Mouse (Mus musculus) spleen, postnatal 14 days (tissue): ENCODE data around the gene Afap1.

ENCODE experiments used
- DNase-seq, 2 experiments: peaks; one replicate each; pipeline ENCODE4 v3.0.0; 2021 to 2022; ENCODE audit warnings: low spot score in 2 of 2

Gene Afap1

DNA sequence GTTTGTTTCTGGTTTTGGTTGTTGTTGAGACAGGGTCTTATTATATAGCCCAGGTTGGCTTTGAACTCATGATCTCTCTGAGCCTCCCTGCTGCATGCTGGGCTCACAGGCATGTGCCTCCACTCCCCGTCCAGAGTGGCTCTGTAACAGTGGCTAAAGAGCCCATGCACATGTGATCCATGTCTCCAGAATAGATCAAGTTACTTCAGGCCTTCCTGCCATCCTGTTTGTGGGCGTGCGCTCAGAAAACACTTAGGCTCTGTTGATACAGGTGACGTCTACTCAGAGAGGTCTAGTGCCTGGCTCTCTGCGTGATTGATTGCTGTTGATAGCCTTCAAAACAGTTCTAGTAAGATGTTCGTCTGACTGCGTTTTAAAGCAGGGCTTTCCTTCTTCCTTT lies 79.6 kb downstream of the Afap1 start:
- DNase-seq, result no peak

DNA sequence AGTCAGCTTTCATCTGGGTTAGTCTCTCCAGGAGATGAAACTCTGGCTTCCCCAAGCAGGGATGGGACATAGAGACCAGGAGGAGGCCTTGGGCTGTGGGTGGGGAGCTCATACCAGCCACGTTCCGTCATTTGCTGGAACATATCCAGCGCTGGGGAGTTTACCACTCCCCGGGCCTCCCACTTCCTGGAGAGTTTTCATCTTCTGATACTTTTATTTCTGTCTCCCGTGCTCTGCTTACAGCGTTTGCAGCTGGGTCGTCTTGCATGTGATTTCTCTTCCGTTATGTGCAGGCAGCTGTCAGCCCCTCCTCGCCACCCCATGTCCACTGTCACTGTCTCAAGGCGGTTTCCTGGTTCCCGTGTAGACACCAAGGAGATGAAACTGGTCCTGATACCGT lies 80.7 kb downstream of the Afap1 start:
- DNase-seq, result no peak

DNA sequence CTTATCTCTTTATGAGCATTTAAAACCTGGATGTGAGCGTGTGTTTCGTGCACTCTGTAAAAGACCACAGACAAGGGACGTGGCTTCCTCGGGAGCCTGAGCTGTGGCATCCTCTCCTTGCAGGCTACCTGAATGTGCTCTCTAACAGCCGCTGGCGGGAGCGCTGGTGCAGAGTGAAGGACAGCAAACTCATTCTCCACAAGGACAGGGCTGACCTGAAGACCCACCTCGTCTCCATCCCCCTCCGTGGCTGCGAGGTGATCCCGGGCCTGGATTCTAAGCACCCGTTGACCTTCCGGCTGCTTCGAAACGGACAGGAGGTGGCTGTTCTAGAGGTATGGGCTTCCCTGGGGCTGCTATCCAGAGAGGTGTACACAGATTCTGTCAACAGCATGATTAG lies 81.1 kb downstream of the Afap1 start:
- no peak for DNase-seq

DNA sequence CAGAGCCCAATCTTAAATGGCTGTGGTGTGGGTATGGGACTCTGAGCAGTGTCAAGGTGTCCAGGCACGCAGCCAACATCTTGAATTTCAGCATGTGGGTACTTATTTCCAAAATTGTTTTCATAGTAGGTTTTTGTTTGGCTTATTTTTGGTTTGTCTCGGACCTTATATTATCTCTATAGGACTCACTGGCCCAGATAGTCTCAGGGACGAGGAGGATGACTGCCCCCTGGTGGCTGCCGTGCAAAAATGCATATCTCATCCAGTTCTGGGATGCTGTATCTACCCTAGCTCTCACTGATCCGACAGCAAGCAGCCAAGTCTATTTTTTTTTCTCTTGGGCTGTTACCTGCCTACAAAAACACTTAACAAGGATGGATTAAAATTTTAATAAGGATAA lies 82.6 kb downstream of the Afap1 start:
- DNase-seq, result peak; percentile 30 to 55

DNA sequence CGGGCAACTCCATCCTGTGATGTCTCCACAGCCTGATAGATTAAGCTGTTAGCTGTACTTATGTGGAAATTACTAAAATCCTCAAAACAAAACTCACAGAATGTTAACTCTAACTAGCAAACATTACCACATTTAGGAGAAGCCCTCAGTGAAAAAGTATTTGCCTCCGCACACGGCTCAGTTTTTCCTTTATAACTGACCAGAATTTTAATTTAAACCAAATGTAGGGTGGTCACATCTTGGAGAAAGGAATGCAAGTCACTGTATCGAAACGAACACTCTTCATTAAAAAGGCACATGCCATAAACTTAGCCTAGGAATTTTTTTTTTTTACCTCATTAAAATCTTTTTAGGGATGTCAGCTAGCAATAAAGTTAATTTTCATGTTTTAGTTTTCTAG lies 87.4 kb downstream of the Afap1 start:
- no peak for DNase-seq

DNA sequence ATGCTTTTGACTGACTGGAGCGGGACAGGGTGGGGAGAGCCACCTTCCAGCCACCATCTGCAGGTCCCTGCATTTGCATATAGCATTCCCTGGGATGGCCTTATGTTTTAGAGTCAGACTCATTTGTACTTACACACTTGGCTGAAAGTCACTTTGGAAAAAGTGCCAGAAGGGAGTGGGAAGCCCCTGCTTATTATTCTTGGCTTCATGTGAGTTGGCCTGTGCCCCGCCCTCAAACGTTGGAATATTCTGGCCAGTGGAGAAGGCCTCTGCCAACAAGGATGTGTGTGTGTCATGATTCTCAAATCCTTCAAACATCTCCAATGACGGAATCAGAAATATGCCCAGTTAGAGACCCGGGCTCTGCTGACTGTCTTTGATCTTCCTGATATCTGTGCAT lies 88.2 kb downstream of the Afap1 start:
- no peak for DNase-seq

DNA sequence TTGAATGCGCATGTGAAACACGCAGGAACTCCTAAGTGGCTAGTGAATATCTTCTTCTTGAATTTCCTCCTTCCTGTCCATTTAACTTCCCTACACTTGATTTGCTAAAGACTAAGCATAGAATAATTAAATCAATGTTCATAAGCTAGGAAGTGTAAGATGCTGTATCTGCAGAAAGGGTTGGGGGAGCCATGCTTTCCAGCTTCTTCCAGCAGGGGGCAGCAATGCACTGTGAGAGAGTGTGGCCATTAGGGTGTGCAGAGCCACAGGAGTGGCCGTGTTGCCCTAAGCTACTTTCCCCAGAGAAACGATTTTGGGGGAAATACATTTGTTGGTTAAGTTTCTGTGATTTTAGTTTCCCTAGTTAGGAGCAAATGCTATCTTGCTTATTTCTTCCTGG lies 88.9 kb downstream of the Afap1 start:
- peak; percentile 54 to 72 for DNase-seq

DNA sequence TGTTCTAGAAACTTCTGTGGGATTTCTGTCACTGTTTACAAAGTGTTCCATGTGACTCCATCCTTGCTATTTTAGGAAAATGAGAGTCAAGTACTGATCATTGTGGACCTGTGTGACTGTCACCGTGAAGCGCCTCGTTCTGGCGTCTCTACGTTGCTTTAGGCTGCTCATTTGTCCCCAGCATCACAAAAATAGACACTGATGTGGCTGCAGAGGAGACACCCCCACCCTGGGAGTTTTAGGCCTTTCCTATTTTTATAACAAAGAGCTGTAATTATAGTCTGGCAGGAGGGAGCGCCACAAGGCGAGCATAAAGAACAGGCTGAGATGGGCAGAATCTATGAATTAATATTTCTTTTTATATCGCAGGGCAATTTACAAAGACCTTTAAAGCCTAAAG lies 92.5 kb downstream of the Afap1 start:
- DNase-seq, result no peak

DNA sequence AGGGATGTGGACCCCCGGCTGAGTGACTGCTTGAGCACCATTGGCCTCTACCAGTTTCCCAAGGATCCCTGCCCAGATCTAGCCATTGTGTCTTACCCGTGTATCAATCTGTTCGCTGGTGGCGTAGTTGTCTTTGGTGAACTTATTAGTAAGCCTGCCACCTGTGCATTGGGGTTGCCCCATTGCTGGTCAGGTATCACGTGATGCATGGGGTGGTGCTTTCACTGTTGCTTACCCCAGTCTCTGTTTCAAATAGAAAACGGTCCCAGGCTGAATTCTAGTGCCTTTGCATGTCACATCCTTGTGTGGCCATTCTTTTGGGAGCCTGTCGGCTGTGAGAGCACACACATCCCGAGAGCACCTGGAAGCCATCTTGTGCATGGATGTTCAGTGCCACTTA lies 95.0 kb downstream of the Afap1 start:
- DNase-seq, result no peak

DNA sequence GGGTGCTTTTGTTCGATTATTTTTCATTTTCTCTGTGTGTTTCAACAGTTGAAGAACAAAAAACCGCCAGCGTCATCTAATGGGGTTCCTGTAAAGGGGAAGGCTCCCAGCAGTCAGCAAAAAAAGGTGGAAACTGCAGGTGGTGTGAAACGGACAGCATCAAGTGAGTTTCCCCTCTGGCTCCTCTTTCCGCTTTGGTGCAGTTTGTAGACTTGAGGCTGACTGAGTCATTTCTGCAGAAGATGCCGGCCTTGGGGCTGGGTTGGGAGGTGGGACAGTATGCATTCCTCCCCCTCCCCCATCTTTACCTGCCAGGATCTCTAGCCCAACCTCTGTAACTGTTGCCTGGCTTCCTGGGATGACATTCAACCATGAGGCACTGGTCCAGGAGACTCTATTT lies 96.4 kb downstream of the Afap1 start:
- no peak for DNase-seq

DNA sequence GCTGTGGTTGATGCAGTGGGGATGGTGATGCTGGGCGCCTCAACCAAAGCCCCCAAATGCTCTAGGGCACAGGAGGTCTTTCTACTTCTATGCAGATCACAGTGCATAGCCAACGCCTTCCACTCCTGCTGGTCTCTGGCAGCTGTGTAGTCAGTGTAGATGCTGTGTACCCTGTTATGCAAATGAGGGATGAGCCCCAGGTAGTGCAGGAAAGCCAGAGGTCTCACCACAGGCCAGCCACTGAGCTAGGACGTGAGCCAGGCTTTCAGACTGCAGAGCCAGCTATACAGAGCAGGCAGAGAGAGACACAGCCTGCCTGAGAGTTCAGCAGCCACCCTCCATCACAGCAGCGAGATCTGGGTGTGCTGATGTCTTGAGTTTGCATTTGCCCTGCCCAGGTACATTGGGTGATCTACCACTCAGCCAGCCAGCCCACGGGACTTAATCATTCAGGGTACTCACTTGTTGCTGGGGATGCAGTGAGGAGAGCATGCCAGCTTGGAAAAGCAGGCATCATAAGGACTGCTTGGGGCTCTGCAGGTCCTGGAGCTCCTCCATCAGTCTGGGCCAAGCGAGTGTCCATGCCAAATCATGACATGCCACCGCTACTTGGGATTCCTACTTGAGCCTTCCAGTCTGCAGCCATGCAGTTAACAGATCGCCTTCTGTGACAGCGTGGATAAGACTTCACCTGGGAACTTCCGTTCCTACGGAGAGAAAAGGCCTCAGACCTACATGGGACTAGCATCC lies 97.0 kb downstream of the Afap1 start:
- DNase-seq, result no peak

DNA sequence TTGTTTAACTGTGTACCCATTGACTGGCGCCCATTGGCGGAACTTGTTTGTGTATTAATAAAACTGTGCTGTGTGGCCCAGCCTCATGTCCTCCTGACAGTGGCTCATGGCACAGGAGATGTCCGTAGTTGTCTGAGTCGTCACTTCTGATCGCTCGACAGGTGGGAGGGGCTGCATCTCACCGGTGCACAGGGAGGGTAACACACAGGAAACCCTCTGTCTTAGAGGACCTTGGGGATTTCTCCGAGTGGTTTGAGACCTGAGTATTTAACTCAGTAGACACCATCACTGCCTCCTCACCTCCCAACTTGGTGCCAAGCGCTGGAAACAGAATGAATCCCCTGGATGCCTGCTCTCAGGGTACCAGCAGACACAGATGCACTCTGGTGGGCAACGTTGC lies 110.7 kb downstream of the Afap1 start:
- no peak for DNase-seq

DNA sequence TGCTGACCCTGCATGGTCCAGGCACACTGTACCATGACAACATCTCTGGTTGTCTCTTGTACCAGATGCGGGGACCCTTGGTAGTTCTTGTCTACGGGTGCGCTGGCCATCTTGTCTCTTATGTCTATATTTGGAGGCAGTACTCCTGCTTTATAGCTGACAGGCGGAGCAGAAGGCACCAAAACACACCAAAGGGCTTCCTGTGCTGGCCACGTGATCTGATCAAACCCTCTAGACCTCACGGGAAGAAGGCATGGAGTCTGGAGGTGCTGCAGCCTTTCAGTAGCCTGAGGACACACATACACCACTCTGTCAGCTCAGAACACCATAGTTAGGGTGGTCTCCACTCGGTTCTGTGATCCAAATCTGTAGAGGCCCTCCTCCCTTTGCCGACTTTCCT lies 113.0 kb downstream of the Afap1 start:
- no peak for DNase-seq

DNA sequence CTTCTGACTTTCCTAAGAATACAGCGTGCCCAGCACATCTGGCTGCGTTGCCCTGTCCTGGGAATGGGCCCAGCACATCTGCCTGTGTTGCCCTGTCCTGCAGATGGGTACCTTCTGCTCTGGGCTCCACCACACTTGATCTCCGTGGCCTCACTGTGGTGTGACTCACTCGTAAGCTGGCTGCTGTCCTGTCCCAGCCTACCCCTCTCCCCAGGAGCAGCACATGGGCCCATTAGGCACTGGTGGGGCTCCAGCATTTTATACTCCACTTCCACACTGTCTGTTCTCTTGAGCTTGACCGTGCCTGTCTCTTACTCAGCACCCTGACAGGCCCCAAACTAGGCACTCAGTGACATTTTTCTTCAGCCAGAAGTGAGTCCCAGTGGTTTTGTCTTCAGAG lies 113.5 kb downstream of the Afap1 start:
- no peak for DNase-seq

DNA sequence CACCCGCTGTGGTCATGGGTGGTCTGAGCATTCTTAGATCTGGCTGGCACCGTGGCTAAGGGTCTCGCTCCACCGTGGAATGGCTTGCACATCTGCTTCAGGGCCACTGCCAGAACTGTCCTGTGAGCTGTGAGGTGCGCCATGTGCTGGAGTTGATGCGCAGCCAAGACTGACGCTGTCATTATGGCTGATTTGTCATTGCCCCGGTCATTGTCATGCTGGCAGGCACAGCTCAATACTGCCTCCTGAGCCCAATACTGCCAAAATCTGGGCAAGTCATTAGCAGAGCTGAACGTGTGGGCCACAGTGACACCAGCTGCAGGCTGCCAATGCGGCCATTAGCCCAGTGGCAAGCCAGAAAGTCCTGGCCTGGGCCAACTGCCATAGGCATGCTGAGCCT lies 114.5 kb downstream of the Afap1 start:
- no peak for DNase-seq

DNA sequence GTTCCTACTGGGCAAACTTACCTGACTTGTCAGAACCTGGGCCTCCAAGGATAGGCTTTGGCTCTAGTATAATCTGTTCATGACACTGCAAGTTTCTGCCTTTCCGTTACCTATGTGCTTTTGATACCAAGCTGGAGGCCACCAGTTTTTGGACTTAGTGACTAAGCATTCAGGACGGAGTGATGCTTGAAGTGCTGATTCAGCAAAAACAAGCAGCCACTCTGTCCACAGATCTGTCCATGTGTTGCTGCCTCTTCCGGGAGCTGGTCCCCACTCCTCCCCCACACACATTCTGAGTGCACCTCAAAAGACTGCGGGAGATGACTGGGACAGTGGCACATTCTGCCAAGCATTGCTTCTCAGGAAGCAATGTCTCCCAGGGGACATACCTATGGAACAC lies 116.3 kb downstream of the Afap1 start:
- no peak for DNase-seq

DNA sequence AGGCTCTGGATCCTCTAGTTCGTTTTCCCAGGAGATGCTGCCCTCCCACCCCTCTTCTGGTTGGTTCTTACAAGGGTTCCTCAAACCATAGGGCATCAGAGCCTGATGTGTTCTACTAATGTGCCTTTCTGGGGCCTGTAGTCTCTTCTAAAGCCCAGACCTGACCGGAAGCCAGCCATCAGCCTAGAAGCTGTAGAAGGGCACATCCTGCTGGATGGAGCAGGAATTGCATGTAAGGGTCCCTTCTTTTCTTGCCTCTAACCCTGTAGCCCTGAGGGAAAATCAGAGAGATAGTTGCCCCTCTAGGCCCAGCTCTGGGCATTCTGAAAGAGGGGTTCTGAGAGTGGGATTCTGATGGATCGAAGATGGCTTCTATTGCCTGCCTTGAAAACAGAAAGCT lies 125.2 kb downstream of the Afap1 start:
- no peak for DNase-seq

DNA sequence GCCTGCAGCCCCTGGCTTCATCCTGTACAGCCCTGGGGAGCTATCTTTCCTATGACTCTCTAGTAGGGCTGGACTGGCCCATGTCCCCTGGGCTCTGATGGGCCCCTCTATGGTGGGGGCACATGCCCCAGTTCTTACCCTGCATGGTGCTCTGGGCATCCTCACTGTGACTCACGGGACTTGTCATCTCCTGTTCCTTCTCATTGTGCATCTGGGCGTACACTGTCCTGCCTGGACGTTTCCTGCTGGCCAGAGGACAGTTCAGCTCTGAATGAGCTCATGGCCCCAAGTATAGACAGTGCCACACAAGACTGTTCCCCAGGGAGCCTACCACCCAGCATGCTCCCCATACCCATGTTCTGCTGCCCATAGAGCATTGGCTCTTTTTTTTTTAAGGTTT lies 128.0 kb downstream of the Afap1 start:
- DNase-seq, result no peak

DNA sequence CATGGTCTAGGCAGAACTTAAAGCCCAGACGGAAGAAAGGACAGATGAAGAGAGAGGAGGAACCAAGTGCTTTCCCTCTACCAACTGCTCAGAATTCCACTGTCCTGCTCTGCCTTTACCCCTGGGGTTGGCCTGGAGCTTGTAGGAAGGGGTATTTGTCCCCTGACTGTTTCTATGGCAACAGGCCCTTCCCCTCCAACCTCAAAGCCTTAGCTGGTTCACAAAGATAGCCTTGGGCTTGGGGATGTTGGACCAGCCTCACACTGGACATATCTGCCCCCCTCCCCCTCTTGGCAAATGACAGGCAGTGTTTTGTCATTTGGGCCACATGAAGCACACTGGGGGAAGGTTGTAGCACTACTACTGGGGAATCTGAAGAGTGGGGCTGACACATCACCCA lies 129.2 kb downstream of the Afap1 start:
- DNase-seq, result no peak

DNA sequence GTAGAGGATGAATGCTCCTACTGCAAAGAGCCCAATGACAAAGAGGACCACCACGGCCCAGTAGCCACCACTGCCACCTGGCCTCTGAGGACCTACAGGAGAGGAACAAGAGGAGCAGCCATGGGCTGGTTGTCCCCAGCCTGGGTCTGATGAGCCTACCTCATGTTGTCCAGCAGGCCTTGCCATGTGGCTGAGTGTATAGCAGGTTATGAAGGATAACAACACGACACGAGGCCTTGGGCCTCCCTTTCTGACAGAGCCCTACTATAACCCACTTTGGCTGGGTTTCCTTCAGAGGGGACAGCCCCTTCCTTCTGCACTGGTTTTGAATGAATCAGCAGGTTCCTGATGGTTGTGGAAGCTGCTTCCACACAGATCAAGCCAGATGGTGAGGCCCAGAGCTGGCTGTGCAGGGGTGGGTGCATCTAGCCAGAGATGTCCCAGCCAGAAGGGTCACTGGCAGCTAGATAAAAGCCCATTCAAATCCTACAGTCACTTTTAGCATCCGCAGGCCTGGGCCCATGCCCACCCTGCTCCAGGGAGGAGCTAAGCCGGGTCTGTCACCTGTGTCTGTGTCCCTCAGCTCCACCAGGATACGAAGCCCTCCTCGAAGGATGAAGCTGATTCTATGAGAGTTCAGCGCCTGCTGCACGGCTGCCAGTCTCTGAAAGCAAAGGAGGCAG lies 131.0 kb downstream of the Afap1 start:
- no peak for DNase-seq

DNA sequence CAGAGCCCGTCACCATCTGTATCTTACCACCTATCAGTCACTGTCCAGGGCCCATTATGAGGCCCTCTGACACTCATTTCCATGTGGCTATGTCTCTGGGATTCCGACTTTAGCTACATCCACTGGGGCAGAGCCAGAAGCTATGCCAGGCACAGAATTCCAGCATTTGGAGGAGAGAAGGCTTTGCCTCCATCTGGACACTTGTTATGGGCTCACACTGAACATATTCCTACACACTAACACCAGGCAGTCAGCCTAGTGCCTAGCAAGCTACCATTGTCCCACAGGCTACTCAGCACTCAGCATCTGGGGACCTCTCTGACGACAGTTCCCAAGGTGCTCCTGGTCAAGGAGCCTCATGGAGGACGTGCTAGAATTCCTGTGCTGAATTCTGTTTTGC lies 132.0 kb downstream of the Afap1 start:
- no peak for DNase-seq

DNA sequence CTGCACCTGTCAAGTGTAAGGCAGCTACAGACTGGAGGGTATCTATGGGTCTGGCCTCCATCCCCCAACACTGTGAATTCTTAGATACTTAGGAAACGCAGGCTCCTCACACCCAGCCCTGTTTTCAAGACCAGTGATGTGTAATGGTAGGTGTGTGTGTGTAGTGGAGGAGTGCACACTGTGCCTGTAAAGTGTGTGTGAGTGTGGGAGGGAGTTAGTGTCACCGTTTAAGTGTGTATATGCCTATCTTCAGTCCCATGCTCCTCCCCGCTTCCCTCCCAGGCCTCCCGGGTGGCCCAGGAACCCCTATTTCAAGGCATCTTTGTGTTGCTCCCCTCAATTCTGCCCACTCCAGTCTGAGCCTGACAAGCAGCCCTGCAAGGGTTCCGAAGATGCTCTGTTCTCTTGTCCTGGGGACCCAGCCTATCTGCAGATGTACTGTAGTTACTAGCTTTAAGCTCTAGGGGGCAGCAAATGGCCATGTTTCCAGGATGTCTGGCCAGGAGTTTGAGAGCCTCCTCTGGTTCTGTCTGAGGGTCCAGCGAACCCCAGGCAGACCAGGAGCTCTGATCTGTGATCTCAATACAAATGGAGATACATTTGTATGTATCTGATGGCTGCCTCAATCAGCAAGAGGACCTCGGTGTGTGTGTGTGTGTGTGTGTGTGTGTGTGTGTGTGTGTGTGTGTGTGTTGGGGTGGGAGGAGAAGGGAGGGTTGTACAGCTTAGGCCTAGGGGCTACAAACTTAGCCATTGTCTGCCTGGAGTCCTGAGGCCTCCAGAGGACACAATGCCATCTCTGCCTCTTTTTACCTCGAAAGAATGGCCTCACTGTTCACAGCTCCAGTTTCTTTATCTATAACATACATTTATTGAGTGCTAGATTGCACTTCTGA lies 140.7 kb downstream of the Afap1 start:
- peak in 1 of 2 experiments; percentile 18 for DNase-seq

DNA sequence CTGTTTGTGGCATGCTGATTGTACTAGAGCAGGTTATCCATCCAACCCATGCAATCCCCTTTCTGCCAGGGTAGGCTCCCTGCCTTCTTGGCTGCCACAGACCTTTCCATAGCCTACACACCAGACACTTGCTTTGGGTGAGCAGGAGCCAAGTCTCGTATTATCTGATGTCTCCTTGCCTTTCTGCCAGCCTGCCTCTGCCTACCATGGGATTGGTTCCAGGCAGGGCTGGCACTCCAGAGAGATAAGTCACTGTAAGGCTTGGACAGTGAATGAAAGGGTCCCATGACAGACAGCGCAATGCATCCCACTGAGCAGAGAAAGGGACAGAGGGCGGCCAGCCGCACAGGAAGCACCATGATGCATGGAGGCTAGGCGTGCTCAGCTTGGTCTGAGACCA lies 146.5 kb downstream of the Afap1 start:
- DNase-seq, result no peak
